Mouse (Mus musculus) right cerebral cortex, postnatal 4 days (tissue): Measurements from ENCODE around the gene Ndrg2.
"Not testable (repeated sequence)": the region's sequence is repeated elsewhere in the genome, so short reads cannot be mapped to it uniquely, and the experiment has no call there.

ENCODE experiments used
- DNase-seq: peaks from one replicate; pipeline ENCODE4 v3.0.0-alpha.2; 2022

Ndrg2 gene

DNA sequence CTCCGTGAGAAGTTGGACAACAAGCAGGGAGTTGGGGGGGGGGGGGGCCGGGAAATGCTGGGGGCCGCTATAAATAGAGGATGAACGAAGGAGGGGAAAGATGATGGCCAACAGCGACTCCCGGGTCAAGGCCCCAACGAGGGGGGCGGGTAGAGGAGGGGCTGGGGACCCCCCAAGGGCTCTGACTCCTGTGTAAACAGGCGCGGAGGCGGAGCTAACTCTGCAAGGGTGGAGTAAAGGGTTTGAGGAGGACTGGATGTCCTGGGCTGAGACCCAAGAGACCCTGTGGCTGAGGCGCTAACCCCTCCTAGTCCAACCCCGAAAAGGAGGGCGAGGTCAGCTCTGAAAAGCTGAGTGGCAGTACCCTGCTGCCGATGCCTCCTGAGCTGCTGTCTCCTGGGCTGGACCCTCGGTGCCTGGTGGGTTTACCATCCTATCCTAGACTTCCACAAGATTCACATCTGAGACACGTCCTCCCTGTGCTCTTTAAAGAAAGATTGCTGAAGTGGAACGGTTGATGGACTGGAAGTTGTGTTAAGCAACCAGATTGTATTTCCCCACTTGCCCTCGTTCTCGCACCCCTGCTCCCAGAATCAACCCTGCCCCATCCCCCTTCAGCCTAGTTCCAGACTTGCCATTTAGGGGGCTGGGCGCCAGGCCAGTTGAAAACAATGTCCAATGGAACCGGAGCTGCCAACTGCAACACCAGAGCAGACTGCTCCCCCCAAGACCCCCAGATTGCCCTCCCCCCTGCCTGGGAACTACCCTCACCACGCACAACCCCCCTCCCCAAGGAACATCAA, at the start of gene Ndrg2:
Gene Ndrg2, minus strand, starts transcription at position 199 of the 803 bp plus-strand sequence.
- DNase-seq = peak; percentile 74

DNA sequence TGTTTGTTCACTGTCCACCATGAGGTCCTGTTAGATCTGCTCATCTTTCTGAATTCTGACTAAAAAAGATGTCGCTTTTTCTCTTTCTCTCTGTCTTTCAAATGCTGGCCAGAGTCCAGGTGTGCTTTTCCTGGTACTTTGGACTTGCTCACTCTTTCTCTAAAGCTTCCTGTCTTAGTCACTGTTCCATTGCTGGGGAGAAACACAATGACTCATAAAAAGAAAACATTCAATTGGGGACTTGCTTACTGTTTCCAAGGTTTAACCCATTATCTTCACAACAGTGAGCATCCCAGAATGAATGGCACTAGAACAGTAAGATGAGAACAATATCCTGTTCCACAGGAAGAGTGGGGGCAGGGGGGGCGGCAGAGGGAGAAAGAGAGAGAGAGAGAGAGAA, 46.4 kb upstream of the Ndrg2 start:
- DNase-seq = no peak

DNA sequence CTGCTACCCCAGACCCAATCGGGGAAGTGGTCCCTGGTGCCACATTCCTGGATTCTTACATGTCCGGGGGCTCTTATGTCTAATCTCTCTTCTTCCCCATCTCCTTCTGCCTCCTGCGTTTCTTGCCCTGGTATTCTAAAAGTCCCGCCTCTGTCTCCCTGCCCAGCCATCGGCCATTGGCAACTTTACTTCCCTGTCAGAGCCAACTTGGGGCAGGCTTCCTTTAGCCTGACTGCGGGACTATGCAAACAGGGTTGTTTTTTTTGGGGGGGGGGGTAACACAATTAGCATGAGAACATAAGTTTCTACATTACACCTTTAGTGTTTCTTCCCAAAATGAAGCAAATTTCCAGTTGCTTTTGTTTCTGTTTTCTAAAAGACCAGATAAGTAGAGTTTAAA, 29.4 kb upstream of the Ndrg2 start:
- DNase-seq = no peak

DNA sequence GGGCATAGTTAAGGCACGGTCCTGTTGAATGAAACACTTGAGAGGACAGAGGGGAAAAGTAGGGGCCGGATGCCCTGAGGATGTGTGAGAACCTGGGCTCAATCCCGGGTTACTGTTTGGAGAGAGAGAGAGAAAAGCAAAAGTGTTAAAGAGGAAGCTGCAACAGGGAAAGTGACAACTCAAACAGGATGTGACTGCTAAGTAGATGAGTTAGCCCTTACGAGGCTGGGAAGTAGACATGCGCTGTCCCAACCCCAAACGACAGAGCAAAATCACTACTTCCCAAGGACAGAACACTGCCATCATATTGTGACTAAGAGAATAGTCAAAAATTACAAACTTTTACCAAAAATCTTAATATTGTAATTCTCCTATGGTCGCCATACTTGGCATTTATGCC, 28.3 kb upstream of the Ndrg2 start:
- DNase-seq = no peak

DNA sequence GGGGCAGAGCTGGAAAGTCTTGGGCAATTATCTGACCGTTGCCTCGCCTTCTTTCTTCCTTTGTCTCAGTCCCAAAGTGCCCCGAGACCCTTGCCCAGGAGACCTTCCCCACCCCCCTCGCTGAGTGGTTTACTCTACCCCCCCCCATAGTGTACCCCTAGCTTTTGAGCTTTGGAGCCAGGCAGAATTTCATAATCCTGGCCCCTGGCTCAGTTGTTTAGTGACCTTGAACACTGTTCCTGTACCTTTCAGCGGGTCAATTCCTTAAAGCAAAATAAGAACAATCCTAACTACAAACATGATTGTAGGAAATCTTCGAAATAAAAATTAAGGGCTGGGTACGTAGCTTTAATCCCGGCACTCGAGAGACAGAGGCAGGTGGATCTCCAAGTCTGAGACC, 27.6 kb upstream of the Ndrg2 start:
- DNase-seq = no peak

DNA sequence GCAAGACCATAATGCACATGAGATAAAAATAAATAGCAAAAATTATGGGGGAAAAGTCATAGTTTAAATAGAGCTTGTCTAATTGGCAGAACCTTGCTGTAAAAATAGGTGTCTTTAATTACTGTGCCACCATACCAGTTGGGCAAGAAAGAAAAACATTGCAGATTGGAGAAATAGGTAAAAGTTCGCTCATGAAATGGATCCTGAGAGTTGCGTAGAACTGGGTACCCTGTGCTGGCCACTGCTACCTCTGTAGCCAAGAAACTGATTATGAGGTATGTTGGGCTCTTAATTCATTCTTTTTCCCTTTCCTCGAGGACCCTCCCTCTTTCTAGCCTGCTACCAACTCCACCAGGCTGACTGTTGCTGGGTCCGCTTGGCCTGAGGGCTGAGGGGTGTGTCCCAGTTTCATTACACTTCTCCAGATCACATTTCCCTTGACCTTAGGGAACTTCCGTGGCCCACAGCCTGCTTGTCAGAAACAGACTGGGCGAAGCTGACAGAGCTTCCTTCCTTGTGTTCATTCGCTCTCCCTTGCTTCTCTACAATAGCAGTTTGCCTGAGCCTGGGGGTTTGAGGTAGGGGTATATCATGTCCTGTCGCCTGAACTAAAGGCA, 27.1 kb upstream of the Ndrg2 start:
- DNase-seq = no peak

DNA sequence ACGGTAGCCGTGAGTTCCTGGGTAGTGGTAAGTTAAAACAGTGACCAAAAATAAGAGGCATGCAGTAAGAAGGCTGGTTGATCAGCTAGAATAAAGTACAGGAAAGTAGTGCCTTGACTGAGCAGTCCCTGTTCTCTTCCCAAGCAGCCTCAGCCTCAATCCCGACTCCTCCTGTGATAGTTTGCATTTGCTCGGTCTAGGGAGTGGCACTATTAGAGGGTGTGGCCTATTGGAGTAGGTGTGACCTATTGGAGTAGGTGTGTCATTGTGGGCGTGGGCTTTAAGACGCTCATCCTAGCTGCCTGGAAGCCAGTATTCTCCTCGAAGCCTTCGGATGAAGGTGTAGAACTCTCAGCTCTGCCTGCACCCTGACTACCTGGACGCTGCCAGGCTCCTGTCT, 25.0 kb upstream of the Ndrg2 start:
- DNase-seq = no peak

DNA sequence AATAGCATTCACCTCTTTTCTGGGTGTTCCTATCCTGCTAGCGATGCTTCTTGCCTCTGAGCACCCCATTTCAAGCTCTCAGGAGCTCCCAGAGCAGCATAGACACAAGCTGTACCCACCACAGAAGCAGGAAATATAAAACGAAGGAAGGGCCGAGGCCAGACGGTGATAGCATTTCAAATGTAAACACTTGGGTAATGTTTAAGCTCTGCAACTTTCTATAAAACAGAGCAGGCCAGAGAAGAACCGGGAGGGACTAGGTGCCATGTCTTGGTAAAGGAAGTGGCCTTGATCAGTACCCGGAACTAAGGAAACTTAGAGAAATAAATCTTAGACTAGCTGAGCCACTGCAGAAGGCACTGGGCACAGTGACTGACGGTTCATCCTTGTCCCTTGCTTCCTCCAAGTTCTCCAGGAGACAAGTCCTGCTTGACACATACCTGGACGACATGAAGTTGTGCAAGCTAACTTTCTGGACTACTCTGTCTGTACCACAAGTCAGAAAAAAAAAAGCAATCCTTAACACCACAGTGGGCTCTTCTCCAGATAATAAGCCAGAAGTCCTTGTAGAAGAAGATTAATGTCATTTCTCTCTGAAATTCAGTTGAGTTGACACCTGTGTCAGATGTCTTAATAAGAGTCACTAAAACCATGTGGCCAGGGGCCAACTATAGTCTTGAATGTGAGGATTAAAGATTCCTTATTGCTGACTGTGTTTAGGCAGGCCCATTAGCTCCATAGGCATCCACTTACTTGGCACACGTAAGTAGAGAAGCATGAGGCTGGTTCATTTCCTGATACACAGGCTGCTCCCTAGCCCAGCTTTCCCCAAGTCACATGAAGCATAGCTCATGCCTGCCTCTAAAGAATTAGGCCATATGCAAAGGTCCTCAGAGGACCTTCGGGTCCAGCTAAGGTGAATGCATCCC, 18.4 kb upstream of the Ndrg2 start:
- no peak for DNase-seq

DNA sequence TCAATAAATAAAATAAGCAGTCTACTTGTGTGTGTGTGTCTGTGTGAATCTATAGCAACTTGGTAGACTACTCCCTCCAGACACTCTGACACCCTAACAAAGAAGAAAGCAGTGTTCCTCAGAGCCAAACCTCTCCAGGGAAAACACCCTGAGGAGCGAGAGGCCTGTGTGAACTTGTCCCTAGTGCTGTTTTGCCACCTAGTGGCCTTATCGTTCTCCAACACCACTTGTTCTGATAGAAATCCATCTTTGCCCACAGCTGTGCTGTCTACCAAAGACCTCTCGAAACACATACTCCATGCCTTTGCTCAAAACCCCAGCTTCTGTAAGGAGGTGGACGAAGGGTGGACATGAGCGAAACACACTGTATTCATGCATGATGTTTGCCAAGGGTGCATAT, 16.9 kb upstream of the Ndrg2 start:
- peak; percentile 44 for DNase-seq

DNA sequence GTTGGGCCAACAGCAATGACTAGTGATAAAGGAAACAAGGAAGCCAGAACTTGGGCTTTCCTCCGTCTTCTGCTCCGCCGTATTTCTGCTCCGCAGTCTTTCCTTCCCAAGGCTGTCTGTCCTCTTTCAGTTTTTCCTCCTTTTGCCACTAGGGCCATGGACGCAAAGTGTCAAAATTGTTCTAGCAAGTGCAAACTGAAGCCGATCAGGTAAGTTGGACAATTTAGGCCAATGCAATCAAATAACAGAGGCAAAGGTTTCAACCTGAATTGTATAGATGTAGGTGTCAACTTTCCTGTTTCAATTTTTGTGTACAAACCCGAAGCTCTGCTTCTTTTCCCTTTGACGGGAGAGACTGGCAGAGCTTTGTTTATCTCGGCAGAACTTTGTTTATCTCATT, 16.0 kb upstream of the Ndrg2 start:
- DNase-seq = no peak

DNA sequence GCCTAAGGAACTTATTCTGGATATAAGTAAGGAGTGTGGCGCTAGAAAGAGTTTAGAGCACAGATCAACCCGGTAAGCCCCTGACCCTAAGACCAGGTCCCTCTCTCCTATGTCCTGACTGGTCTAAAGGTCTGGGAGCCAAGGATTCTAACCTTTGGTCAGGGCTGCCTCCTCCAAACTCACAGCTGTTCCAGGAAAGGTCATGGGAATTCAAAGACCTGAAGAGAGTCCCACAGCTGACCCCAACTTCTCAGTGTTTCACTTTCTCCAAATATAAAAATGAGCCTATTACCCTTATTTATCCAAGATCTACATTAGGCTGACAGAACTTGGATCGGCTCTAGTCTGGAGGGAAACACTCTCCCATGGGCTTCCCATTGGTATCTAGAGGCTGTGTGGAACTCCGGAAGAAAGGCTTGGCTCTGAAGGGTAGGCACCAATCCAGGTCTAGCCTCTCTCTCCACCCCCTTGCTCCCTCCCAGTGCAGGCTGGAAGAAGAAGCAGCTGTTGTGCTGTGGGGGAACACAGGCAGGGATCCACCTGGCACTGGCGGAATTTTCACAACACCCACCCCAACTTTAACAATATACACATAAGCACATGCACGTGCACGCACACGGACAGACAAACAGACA, 15.5 kb upstream of the Ndrg2 start:
- peak; percentile 25 for DNase-seq

DNA sequence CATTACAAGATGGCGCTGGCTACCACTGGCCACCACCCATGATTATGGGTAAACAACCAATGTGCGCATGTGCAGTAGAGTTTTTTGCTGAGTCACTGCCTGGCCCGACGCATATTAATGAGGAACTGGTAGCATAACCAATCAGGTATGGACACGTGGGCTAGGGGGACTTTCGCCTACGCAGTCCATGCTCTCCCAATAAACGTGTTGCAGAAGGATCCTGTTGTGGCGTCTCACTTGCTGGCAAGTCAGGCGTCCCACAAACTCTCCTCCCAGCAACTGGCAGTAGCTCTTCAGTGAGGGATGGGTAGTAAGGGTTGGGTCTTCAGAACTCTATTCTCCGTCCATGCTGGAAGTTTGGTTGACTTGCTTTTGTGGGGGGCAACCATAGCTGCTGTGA, 13.0 kb upstream of the Ndrg2 start:
- not testable (repeated sequence) for DNase-seq

DNA sequence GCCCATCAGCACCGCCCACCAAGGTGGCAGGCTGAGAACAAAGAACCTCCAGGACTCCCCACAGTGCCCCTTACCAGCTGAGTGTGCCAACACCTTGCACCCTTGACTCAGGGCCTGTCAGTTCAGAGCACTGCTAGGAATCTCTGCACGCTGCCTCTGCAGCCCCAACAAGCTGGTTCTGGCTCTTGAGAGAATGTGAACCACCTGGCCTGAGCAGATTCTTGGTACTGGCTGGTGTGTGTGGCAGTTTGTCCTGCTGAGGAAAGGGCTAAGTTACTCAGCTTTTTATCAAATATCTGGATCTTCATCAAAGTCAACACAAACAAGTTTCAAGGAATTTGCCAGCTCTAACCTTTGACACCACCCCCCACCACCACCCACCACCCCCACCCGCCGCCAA, 9.5 kb upstream of the Ndrg2 start:
- DNase-seq = no peak

DNA sequence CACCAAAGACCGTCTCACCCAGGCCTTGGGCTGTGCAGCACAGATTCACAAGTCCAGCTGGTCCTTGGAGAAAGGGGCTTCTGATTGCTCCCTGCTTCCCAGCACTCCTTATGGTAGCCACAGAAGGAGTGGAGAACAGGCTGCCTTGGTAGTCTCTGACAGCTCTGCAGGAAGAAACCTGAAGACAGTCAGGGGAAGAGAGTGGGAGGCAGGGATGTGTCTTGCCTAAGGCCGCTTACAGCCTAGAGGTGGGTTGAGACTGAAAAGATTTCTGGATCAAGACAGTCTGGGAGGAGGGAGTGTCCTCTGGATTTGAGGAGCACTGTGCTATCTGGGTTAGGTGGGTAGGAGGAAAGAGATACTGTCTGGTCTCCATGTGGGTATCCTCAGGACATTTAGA, 9.0 kb upstream of the Ndrg2 start:
- DNase-seq = no peak

DNA sequence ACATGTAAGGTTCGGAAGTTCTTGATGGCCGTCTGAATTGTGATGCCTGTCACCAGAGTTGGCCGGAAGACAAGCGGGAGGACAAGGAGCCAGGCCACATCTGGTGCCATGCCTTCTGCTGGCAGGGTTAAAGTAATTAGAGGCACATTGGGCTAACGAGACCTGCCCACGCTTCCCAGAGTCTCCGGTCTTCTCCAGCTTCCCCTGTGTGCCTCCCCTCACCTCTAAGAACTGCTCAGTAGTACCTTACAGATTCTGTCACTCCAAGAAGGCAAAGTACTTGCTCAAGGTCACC, 8.6 kb upstream of the Ndrg2 start, which contains the start of gene Rnase13:
Gene Rnase13, minus strand, starts transcription at position 203 of the 295 bp plus-strand sequence.
- no peak for DNase-seq

DNA sequence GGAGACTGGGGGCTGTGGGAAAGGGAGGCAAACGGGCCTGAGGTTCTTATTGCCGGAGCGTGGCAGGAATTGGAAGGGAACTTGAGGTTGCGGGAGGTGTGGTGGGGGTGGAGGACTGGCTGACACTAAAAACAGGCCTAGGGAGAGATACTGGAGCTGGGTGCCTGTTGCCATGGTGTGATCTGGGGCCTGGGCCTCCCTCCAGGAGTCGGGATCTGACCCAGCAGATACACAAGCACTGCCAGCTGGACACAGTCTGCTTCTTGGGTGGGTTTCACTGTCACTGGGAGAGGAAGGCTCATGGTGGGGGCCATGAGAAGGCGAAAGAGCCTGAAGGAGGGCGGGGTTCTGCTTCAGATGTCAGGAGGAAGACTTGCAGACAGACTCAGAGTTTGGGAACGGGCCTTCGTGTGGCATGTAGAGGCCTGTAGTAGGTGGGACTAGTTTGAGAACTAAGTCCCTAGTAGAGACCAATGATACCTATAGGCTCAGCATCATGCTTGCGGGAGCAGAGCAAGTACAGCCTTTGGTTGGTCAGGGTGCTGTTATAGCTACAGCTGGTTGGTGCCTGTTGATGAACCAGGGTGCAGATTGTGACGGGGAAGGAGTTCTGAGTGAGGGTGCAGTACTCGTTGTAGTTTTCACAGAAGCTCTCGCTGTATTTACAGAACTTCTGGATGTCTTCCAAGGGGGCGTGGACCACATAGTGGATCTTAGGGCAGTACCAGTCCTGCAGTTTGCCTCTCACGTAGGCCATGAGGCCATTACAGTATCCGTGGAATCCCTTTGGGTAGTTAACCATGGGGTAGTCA, 8.0 kb upstream of the Ndrg2 start:
- peak; percentile 32 for DNase-seq

DNA sequence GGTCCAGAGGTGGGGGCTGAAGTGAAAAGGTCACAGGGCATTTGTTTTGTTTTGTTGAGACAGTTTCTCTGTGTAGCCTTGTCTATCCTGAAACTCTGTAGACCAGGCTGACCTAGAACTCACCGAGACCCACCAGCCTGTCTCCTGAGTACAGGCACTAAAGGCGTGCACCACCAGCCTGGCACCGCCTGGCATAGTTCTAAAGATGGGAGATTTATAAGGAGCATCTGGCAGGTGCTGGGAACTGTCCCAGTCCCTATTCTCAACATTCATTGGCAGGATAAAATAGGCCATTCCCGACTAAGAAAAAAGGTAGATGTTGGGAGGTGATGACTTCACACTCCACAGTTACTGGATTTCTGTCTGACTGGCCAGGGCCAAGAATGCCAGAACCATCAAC, 5.0 kb upstream of the Ndrg2 start:
- no peak for DNase-seq

DNA sequence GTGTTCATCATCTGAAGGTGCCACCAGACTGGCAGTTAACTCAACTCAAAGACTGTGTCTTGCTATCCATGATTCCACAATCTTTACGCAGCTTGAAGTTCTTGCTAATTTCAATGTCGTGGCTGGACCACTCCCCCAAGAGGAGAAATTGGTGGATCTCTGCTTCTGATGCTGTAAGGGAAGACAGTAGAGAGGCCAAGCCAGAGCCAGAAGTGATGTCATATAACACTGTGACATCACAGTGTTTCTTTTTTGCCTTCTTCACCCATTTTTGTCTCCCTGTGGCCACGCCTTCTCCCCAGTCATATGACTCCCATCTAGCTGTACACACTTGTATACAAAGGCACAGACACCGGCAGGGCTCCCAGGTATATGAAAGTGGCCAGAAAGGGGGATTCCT, 4.2 kb upstream of the Ndrg2 start, which contains the start of gene Tppp2:
Gene Tppp2, plus strand, starts transcription at position 301 of the 400 bp plus-strand sequence.
- DNase-seq = no peak

DNA sequence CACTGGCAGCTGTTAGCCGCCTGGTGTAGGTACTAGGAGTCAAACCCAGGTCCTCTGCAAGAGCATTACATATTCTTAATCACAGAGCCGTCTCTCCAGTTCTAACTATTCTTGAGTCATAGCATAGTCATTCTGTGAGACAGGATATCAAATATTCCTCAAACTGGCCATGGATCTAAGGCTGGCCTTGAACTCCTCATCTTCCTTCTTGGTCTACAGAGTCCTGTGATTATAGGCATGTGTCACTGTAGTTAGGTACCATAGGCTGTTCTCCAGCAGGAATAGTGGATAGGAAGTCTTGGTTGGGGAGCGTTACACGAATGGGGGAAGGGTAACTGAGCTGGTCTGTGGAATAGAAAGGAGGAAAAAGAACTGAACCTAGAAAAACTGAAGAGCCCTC, 2.6 kb upstream of the Ndrg2 start:
- no peak for DNase-seq

DNA sequence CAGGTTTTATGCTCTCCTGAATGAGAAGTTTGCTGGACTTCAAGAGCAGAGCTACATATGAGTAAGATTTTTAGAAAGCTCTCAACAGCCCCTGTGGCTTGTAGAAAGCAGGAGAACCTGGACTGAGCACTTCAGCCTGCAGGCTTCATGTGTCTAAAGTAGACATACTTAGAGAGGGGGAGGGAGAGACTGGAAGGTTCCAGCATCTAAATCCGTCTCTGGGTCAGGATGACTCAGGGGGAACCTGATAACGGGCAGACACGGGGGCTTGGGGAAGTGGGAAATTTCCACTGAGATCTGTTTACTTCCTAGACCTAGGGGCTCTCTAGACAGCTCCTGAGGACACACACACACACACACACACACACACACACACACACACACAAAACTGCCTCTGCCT, 1.1 kb upstream of the Ndrg2 start:
- no peak for DNase-seq

DNA sequence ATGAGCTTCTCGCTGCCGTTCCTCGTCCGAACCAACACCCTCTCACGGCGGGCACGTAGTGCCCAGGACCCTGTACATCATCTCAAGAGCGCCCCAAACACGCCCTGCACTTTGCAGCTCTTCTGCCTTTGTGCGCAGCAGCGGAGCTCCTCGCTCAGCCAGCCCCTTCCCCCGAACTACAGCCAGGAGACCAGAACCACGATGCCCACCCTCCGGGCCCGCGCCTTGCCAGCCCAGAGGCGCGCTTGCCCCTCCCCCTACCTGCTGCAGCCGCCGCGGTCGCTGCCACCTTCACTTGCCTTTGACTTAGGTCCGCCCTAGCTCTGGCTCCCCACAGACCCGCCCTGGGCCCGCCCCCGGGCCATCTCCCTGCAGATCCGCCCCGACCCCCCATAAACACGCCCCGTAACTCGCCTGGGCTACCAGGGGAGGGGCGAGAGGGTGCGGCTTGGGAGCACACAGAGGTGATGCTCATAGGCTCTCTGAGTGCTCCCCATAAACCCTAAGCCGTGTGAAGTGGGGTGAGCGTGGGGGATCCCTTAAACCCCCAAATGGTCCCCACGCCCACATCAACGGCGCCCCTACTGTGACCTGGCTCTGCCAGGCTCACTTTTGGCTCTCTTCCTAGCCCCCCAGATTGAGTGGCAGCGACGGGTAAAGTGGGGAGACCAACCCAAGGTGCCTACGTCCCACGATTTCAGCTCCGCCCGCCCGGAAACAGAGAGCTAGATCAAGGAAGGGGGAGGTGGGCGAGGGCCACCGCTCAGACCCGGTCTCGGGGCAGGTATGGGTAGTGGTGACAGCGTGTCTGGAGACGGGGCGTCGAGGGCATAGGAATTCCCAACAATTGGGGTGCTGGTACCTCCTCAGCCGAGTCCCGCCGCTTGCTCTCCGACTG, 647 bp downstream of the Ndrg2 start:
- peak; percentile 62 for DNase-seq
